Mouse (Mus musculus) urinary bladder, postnatal 14 days (tissue): ENCODE results near the gene Krtap13-1.
"Not testable (repeated sequence)": the region's sequence is repeated elsewhere in the genome, so short reads cannot be mapped to it uniquely, and the experiment has no call there.

Experiments
- DNase-seq: peaks from one replicate; pipeline ENCODE4 v3.0.0; 2021; ENCODE audit warnings: low spot score

Krtap13-1 gene

GRCm38 (mm10) chr16:88728812-88729275, at the start of gene Krtap13-1:
Krtap13-1 (plus strand) TSS chr16:88728862.
- no peak for DNase-seq

DNA sequence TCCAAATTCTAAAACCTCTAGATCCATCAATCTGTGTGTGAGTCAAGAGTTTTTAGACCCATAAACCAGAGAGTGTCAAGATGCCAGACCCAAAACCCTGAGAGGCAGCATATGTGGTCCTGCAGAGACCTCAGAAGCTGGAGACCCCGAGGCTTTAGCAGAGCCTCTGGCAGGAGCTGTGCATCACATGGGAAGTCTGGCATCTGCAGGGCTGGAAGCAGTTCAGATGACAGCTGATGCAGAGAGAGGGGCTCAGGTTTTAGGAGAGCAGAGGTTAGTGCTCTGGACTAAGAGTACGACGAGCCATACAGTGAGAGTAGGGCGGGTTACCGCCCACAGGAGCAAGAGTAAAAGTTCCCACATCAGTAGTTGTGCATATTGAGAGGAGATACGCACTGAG, 49.6 kb upstream of the Krtap13-1 start:
- no peak for DNase-seq

- DNase-seq = no peak
Measured at GRCm38 (mm10) chr16:88681282-88681681, 47.4 kb upstream of the Krtap13-1 start.

GRCm38 (mm10) chr16:88696256-88696655, 32.4 kb upstream of the Krtap13-1 start:
- no peak for DNase-seq

DNA sequence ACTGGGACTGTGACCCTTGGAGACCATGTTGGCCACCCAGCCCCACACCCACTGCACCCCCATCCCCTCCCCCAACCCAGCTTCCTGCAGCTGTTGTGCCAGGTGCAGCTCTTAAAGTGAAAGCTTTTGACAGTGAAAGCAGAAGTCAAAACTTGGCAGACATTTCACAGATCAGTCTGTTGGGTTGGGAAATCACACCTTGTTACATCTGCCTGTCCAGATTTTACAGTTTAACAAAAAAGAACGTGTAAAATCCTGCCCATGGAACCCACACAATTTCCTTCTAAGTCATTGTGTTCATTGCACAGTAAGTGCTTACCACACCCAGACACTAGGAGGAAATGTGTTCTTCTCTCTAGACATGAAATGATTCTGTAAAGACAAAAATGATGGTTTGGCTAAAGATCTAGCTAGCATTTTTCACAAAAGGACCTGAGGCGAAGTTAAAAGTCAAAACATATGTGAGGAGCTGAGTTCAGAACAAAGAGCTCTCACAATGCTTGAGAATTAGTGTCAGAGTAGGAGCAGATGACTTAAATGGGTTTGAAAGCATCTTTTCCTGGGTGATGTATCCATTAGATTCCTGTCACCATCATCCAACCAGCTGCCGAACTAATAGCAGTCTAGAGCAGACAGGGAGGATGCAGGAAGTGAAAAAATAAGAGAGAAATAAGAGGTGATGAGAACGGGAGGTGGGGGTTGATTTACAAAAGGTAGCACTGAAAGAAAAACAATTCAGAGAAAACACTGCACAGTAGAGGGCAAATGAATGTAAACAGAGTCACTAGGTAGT, 27.4 kb upstream of the Krtap13-1 start:
- DNase-seq = no peak

DNA sequence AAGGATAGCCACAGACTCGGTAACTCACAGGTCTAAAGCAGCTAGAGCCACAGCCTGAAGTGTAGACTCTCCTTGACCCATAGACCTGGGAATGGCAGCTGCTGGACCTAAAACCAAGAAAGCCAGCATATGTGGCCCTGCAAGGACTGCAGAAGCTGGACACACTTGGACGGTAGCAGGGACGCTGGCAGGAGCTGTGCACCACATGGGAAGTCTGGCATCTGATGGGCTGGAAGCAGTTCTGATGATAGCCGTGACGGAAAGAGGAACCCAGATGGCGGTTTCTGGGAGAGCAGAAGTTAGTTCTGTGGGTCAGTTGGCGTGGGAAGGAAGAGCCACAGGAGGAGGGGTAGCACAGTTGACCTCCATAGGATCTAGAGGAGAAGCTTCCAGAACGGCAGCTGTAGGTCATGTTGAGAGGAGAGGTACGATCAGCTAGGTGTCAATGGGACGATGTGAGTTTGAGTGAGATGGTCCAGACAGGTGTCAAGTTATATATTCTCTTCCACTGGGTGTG, 21.1 kb upstream of the Krtap13-1 start, which contains the start of gene 2310061N02Rik:
2310061N02Rik (minus strand) TSS at position 467 of the 517 bp plus-strand sequence.
- DNase-seq = no peak

DNA sequence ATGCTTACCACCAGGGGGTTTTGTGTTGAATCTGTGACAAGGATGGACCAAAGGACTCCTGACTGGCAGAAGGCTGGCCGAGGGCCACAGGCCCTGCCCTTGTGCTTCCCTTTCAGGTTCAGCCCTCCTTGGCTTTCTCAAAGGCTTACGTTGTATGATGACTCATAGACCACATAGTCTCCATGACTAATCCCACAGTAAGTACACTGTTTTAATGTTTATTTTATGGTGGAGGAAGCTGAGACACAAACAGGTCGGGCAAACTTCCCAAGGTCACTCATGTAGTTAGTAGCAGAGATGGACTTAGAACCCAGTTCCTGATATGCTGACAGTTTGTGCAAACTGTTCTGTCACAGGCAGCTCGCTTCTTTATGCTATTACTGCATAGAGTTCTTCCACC, 17.9 kb upstream of the Krtap13-1 start:
- DNase-seq = peak; percentile 9

GRCm38 (mm10) chr16:88711245-88711644, 17.4 kb upstream of the Krtap13-1 start:
- no peak for DNase-seq

DNA sequence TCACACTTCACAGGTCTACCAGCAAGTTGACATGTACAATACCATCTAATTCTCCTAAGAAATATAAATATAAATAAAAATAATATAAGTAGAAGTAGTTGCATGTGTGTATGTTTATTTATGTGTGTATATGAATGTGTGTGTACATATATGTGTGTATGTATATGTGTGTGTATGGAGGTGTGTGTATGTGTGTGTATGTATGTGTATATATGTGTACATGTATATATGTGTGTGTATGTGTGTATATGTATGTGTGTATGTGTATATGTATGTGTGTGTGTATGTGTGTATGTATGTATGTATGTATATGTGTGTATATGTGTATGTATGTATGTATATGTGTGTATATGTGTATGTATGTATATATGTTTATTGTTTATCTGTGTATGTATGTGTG, 12.1 kb upstream of the Krtap13-1 start:
- no peak for DNase-seq

DNA sequence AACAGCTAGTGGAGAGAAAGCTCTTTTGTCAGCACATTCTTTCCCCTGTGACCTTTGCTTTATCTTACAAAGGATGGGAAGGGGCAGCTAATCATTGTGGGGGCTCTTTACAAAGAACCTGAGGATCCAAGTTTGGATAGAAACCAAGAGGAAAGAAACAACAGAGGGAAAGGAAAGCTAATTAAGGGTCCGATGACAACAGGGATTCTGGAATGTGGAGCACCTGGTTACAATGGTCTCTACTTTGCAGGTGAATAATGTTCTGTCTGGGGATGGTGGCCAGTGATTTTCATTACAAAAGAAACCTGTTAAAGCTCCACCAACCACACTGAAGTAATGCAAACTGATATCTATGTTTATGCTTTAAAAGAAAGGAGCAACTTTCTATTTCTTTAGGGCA, 8.6 kb upstream of the Krtap13-1 start:
- DNase-seq = no peak

- no peak for DNase-seq
Measured at GRCm38 (mm10) chr16:88735391-88735790, 6.7 kb downstream of the Krtap13-1 start.

GRCm38 (mm10) chr16:88744750-88745340, 16.2 kb downstream of the Krtap13-1 start:
- no peak for DNase-seq

GRCm38 (mm10) chr16:88747943-88748342, 19.3 kb downstream of the Krtap13-1 start:
- DNase-seq = no peak

- not testable (repeated sequence) for DNase-seq
Measured at GRCm38 (mm10) chr16:88751535-88751934, 22.9 kb downstream of the Krtap13-1 start, which contains the start of gene Krtap13. Krtap13 (minus strand) TSS chr16:88751635.

GRCm38 (mm10) chr16:88758547-88758946, 29.9 kb downstream of the Krtap13-1 start, which contains the start of gene 2310034C09Rik:
2310034C09Rik (plus strand) TSS chr16:88758847.
- not testable (repeated sequence) for DNase-seq

GRCm38 (mm10) chr16:88774106-88774505, 45.4 kb downstream of the Krtap13-1 start, which contains the start of gene 2310057N15Rik:
2310057N15Rik (minus strand) TSS chr16:88774206.
- DNase-seq = no peak

- DNase-seq = no peak
Measured at GRCm38 (mm10) chr16:88777596-88777995, 48.9 kb downstream of the Krtap13-1 start, which contains the start of gene Gm5965. Gm5965 (plus strand) TSS chr16:88777896.
